Mouse (Mus musculus): ENCODE measurements around the gene Zfp13.
A peak's percentile ranks its signal among the peaks of the same experiment; 100 is the strongest.

Zfp13 gene

DNA sequence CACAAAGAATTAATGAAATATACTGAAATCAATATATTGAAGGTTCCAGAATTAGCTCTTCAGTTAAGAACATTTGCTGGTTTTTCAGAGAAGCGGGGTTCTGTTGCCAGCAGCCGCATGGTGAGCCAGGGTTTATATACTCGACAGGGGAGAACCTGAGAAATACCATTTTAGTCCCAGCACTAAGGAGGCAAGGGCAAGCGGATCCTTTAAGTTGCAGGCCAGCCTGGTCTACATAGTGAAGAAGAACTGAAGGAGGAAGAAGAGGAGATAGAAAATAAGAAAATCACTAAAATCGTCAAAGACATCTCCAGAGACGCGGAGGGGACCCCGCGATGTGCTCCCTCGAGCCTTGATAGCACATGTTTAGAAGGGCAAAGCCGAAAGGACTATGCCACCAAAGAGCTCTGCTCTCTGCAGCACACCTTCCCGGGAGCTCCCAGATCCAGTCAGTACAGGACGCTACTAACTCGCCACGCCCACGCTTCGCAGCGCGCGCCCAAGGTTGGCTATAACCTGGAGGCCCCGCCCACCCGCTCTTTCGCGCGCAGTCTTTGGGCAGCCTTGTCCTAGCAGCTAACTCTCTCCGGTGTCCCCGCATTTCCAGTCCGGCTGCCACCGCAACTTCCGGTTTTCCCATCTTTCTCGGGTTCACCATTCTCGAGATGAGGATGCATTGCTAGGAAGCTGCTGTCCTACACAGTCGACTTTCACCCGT, 6.9 kb downstream of the Zfp13 start:
- DNase-seq (ENCODE audit: low spot score in 2 of 2), result peak; percentile 95 to 96

- no peak for DNase-seq (ENCODE audit: low spot score in 2 of 2)
Observed at GRCm38 (mm10) chr17:23587253-23587652, 12.0 kb downstream of the Zfp13 start.

- peak; percentile 64 to 79 for DNase-seq (ENCODE audit: low spot score in 2 of 2)
Observed at GRCm38 (mm10) chr17:23585721-23586491, 13.4 kb downstream of the Zfp13 start.

- DNase-seq (ENCODE audit: low spot score in 2 of 2), result no peak
Observed at GRCm38 (mm10) chr17:23584786-23585185, 14.5 kb downstream of the Zfp13 start.

GRCm38 (mm10) chr17:23575951-23576552, 23.2 kb downstream of the Zfp13 start:
- no peak for DNase-seq (ENCODE audit: low spot score in 2 of 2)

DNA sequence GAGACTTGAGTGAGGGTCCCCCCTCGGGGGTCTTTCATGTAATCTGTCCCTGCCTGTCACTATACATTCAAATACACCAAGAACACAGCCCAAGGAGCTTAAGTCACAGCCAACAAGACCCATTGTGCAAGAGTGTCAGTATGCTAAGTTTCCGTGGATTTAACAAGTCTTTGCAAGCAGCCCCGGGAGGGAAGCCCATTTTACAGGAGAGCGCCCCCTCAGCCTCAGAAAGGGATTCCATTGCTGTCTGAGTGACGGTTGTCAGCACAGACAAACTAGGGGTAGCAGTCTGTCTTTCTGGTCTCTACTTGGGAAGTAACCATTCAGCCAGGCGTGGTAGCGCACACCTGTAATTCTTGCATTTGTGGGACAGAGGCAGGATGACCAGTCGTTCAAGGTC, 25.2 kb downstream of the Zfp13 start:
- DNase-seq (ENCODE audit: low spot score in 2 of 2), result no peak

DNA sequence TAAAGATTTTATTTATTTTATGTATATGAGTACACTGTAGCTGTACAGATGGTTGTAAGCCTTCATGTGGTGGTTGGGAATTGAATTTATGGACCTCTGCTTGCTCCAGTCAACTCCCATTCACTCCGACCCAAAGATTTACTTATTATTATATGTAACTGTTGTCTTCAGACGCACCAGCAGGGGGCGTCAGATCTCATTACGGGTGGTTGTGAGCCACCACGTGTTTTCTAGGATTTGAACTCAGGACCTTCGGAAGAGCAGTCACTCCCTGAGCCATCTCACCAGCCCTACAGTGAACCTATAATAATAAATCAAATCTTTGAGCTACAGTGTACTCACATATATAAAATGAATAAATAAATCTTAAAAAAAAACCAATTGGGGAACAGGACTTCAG, 27.2 kb downstream of the Zfp13 start:
- DNase-seq (ENCODE audit: low spot score in 2 of 2), result no peak

GRCm38 (mm10) chr17:23571084-23571483, 28.2 kb downstream of the Zfp13 start:
- no peak for DNase-seq (ENCODE audit: low spot score in 2 of 2)

DNA sequence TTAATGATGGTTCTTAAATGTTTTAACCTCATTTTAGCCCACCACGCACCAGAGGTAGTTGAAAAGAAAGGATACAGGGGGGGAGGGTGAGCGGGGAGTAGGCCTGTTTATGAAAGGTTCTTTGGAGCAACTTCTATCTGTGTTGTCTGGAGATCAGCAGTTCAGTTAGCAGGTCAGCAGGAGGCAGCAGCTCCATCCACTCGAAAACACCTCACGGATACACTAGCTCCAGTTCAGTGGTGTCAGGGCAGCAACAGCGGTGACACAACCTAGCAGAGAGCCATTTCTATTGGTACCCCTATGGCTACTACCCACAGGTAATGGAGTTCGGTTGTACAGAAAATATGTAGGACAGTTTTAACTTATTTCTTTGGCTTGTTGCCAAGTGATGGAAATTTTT, 29.3 kb downstream of the Zfp13 start:
- DNase-seq (ENCODE audit: low spot score in 2 of 2), result no peak

GRCm38 (mm10) chr17:23568370-23568769, 30.9 kb downstream of the Zfp13 start:
- DNase-seq (ENCODE audit: low spot score in 2 of 2), result no peak

GRCm38 (mm10) chr17:23566787-23567186, 32.5 kb downstream of the Zfp13 start:
- DNase-seq (ENCODE audit: low spot score in 2 of 2), result no peak

GRCm38 (mm10) chr17:23564368-23564715, 34.9 kb downstream of the Zfp13 start:
- no peak for DNase-seq (ENCODE audit: low spot score in 2 of 2)

GRCm38 (mm10) chr17:23563595-23564367, 35.5 kb downstream of the Zfp13 start, which contains the start of gene Zfp213:
TSS of gene Zfp213 (minus strand) at chr17:23564238.
- peak; percentile 91 to 95 for DNase-seq (ENCODE audit: low spot score in 2 of 2)

- DNase-seq (ENCODE audit: low spot score in 2 of 2), result no peak
Observed at GRCm38 (mm10) chr17:23559767-23560166, 39.5 kb downstream of the Zfp13 start.

GRCm38 (mm10) chr17:23555243-23555916, 43.9 kb downstream of the Zfp13 start:
- no peak for DNase-seq (ENCODE audit: low spot score in 2 of 2)

DNA sequence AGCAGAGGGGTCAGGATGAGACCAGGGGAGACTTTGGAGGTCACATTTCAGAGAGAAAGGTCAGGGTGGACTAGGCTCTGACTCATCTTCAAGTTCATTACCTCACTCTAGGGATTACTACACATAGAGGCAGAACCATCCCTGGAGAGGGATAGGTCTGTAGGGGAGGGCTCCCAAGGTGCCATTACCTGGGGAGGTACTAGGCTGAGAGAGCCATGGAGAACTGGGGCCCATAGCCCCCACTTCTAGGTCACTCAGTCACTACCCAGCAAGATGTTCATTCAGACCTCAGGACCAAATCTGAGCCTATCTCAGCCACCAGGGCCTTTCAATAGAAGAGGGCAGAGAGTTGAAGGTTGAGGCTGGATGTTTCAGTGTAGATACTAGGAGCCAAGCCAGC, 45.0 kb downstream of the Zfp13 start:
- DNase-seq (ENCODE audit: low spot score in 2 of 2), result no peak

DNA sequence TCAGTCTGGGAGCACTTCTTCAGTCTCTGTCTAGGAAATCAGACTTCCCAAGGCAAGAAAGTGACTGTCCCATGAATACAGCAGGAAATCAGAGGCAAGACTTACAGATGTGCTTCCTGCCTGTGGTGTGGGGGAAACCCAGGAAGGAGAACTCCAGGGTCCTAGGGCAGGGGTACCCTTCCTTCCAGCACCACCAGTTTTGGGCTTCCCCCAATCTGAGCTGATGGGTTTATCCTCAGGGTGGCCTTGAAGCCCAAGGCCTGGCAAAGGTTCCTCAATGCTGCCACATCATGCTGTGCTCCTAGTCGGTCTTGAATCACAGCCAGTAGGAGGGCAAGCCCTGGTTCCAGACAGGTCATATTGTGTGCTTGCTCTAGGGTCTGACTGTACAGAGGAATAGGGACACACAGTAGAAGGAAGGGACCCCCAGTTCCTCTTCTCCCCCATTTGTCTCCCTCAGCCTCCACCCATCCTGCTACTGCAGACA, 45.6 kb downstream of the Zfp13 start:
- DNase-seq (ENCODE audit: low spot score in 2 of 2), result no peak

DNA sequence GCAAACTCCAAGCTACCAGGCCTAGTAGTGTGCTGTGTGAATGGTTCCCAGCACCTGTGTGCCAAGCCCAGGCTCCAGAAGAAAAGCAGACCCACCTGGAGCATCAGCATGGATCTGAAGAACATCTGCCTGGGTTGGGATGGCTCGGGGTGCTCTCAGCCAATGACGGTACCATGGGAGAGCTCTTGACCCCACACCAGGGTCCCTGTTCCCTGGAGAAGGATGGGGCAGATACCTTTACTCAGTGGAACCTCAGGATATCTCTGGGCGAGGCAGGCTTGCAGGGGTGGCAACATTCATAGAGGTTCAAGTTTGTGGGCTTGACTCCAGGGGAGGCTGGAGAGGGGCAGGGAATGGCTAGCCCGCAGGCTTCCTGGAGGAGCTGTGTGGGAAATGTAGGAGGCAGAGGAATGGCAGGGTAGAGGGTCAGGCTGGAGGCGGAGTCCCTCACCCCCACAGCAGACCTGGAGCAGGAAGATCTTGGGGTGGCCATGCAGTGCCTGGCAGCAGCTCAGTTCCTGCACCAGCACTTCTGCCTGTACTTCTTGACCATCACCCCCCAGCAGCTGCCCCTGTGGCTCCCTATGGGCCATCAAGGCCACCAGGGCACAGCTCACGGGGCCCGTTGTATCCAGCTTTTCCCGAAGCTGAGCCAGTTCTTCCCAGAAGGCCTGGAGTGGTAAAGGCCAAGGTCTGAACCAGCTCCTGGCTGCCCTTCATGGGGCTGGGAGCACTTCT, 46.2 kb downstream of the Zfp13 start:
- DNase-seq (ENCODE audit: low spot score in 2 of 2), result no peak

GRCm38 (mm10) chr17:23551963-23552362, 47.3 kb downstream of the Zfp13 start:
- no peak for DNase-seq (ENCODE audit: low spot score in 2 of 2)

DNA sequence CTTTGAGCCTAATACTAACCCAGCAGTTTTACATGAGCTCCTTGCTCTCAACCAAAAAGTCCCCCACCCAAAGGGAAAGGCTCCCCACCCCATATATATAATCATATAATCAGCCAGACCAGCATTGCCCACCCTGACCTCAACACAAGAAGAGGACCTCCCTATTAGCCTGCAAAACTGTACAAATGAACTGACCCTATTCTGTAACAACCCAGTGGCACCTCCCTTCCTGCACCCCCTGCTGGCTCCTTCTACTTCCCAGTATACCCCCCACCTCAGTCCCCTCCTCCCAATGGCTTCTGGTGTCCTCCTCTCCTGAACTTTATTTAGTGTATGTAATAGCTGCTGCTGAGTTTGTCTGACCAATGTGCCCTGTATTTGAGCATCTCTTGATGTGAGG, 47.9 kb downstream of the Zfp13 start:
- peak in 1 of 2 experiments; percentile 11 for DNase-seq (ENCODE audit: low spot score in 2 of 2)

GRCm38 (mm10) chr17:23550856-23551255, 48.4 kb downstream of the Zfp13 start:
- DNase-seq (ENCODE audit: low spot score in 2 of 2), result peak in 1 of 2 experiments; percentile 26

Measured in frontal cortex, postnatal 10 days (tissue).